Mouse (Mus musculus) small intestine, adult 2 months (tissue): ENCODE measurements around the gene Lrch3. TPM values are rescaled to one million over a fixed set of nuclear protein-coding genes. Genes with fewer than 3 reads are reported as not detected.
A peak's percentile ranks its signal among the peaks of the same experiment; 100 is the strongest.
"Not testable (repeated sequence)": the region's sequence is repeated elsewhere in the genome, so short reads cannot be mapped to it uniquely, and the experiment has no call there.

ENCODE experiments used
- H3K27ac ChIP-seq: fragments of 200-500 bp; 2 replicates; pipeline ENCODE4 v1.5.1; 2012; ENCODE audit warnings: low read depth, low read length, control low read depth, inconsistent platforms; ENCODE audit not compliant: insufficient read depth
- H3K27me3 ChIP-seq: fragments of 200-500 bp; 2 replicates; pipeline ENCODE4 v1.6.1; 2012; ENCODE audit warnings: mild to moderate bottlenecking, moderate library complexity, low read length, inconsistent platforms; ENCODE audit not compliant: control insufficient read depth, insufficient read depth
- H3K36me3 ChIP-seq: fragments of 200-500 bp; 2 replicates; pipeline ENCODE4 v1.6.1; 2012; ENCODE audit warnings: mild to moderate bottlenecking, low read length, control low read depth, inconsistent platforms; ENCODE audit not compliant: control insufficient read depth, insufficient read depth
- H3K4me1 ChIP-seq: fragments of 200-500 bp; 2 replicates; pipeline ENCODE4 v1.6.1; 2012; ENCODE audit warnings: low read length, inconsistent platforms, mixed read lengths; ENCODE audit not compliant: control insufficient read depth, insufficient read depth, insufficient read length
- H3K4me3 ChIP-seq: fragments of 200-500 bp; 2 replicates; pipeline ENCODE4 v1.5.1; 2012; ENCODE audit warnings: low read depth, mild to moderate bottlenecking, control low read depth, inconsistent platforms, low read length, moderate library complexity
- CTCF ChIP-seq: fragments of 200-500 bp; IDR thresholded peaks from 2 replicates; pipeline ENCODE4 v1.5.1; 2012; ENCODE audit warnings: low read depth, mild to moderate bottlenecking, control low read depth, inconsistent platforms, low read length, moderate library complexity, mixed read lengths; ENCODE audit not compliant: insufficient replicate concordance, insufficient read length; ENCODE audit errors: extremely low read depth
- POLR2A ChIP-seq: fragments of 200-500 bp; IDR thresholded peaks from 2 replicates; pipeline ENCODE4 v1.6.1; 2012; ENCODE audit warnings: low read depth, mild to moderate bottlenecking, control low read depth, inconsistent platforms, low read length, moderate library complexity
- WGBS: fragments of 180-500 bp; shearing (Covaris S2); methylation state at CpG from one replicate; pipeline ENCODE4 v1.1.7; 2018; 5-methylcytosine and 5-hydroxymethylcytosine counted together
- polyA plus RNA-seq: library from polyadenylated mRNA; depleted of rRNA; stranded (reverse); fragments of >200 nt; gene quantifications from 2 replicates; pipeline ENCODE4 v1.2.3, GENCODE M21; 2012

Lrch3 gene
- polyA plus RNA-seq, 1 experiment, result 12.7 TPM

- no peak for TF ChIP-seq POLR2A
- TF ChIP-seq CTCF, result no peak
- 49% methylated on average over 7 of the region's 7 CpGs for WGBS
- Histone ChIP-seq H3K4me1 (no peaks in the 10 kb centered on the region), H3K27me3 (no peaks in the 10 kb centered on the region), H3K4me3 (no peak overlapping the region), H3K36me3 (no peaks in the 10 kb centered on the region), H3K27ac (no peak overlapping the region)
These were observed 688 bp upstream of the Lrch3 start for GRCm38 (mm10) chr16:32913212-32913611.

GRCm38 (mm10) chr16:32915292-32916068 lies 1.6 kb downstream of the Lrch3 start:
- no peak overlapping the region for H3K27ac ChIP-seq
- H3K27me3 ChIP-seq, result no peaks in the 10 kb centered on the region
- no peak for TF ChIP-seq POLR2A
- TF ChIP-seq CTCF, result no peak
- H3K36me3 ChIP-seq, result no peaks in the 10 kb centered on the region
- no peaks in the 10 kb centered on the region for H3K4me1 ChIP-seq
- WGBS, result 66% methylated on average over 9 of the region's 9 CpGs
- peak overlapping the region; percentile 22; the same call in 1 of the 2 replicates for H3K4me3 ChIP-seq

- H3K27ac ChIP-seq, H3K4me1 ChIP-seq, H3K27me3 ChIP-seq, H3K36me3 ChIP-seq, H3K4me3 ChIP-seq: not testable (repeated sequence)
- 93% methylated on average over 9 of the region's 9 CpGs for WGBS
These were observed 12.7 kb downstream of the Lrch3 start for GRCm38 (mm10) chr16:32926629-32927028.

GRCm38 (mm10) chr16:32927044-32927443 lies 13.1 kb downstream of the Lrch3 start:
- Histone ChIP-seq H3K27me3 (no peaks in the 10 kb centered on the region), H3K36me3 (0 out of 2 replicates have a peak, but pooled peaks cover 4% of the 10 kb centered on the region), H3K27ac (no peak overlapping the region), H3K4me1 (no peaks in the 10 kb centered on the region), H3K4me3 (no peak overlapping the region)
- 91% methylated on average over 8 of the region's 8 CpGs for WGBS
- no peak for TF ChIP-seq POLR2A
- no peak for TF ChIP-seq CTCF

- Histone ChIP-seq H3K27me3 (no peaks in the 10 kb centered on the region), H3K36me3 (0 out of 2 replicates have a peak, but pooled peaks cover 2% of the 10 kb centered on the region), H3K4me3 (no peak overlapping the region), H3K27ac (no peak overlapping the region), H3K4me1 (no peaks in the 10 kb centered on the region)
- 77% methylated on average over 2 of the region's 2 CpGs for WGBS
- no peak for TF ChIP-seq POLR2A
- TF ChIP-seq CTCF, result no peak
These were observed 16.0 kb downstream of the Lrch3 start for GRCm38 (mm10) chr16:32929918-32930317.

- Histone ChIP-seq H3K36me3 (no peaks in the 10 kb centered on the region), H3K4me3 (no peak overlapping the region), H3K27ac (no peak overlapping the region), H3K4me1 (no peaks in the 10 kb centered on the region), H3K27me3 (no peaks in the 10 kb centered on the region)
- no peak for TF ChIP-seq POLR2A
- no peak for TF ChIP-seq CTCF
- WGBS, result 83% methylated on average over 2 of the region's 2 CpGs
These were observed 20.6 kb downstream of the Lrch3 start for GRCm38 (mm10) chr16:32934470-32934869.

GRCm38 (mm10) chr16:32935088-32935487 lies 21.2 kb downstream of the Lrch3 start:
- WGBS, result 38% methylated on average over 1 of the region's 1 CpGs
- Histone ChIP-seq H3K36me3 (no peaks in the 10 kb centered on the region), H3K4me1 (no peaks in the 10 kb centered on the region), H3K27ac (no peak overlapping the region), H3K4me3 (no peak overlapping the region), H3K27me3 (no peaks in the 10 kb centered on the region)
- TF ChIP-seq POLR2A (no peak), CTCF (no peak)

- Histone ChIP-seq H3K4me1 (no peaks in the 10 kb centered on the region), H3K27ac (no peak overlapping the region), H3K4me3 (no peak overlapping the region), H3K27me3 (no peaks in the 10 kb centered on the region), H3K36me3 (no peaks in the 10 kb centered on the region)
- no peak for TF ChIP-seq POLR2A
- TF ChIP-seq CTCF, result no peak
- 80% methylated on average over 2 of the region's 2 CpGs for WGBS
These were observed 23.5 kb downstream of the Lrch3 start for GRCm38 (mm10) chr16:32937358-32937757.

- H3K36me3 ChIP-seq, H3K27me3 ChIP-seq, H3K4me1 ChIP-seq, H3K4me3 ChIP-seq, H3K27ac ChIP-seq: not testable (repeated sequence)
- WGBS, result 37% methylated on average over 3 of the region's 3 CpGs
These were observed 25.4 kb downstream of the Lrch3 start for GRCm38 (mm10) chr16:32939301-32939700.

GRCm38 (mm10) chr16:32939716-32940115 lies 25.8 kb downstream of the Lrch3 start:
- not testable (repeated sequence) for H3K4me3 ChIP-seq, H3K4me1 ChIP-seq, H3K27ac ChIP-seq, H3K36me3 ChIP-seq, H3K27me3 ChIP-seq
- WGBS, result 78% methylated on average over 4 of the region's 4 CpGs

- H3K4me1 ChIP-seq, H3K27ac ChIP-seq, H3K27me3 ChIP-seq, H3K36me3 ChIP-seq, H3K4me3 ChIP-seq: not testable (repeated sequence)
- WGBS, result 65% methylated on average over 2 of the region's 2 CpGs
These were observed 27.3 kb downstream of the Lrch3 start for GRCm38 (mm10) chr16:32941226-32941625.
